Mouse (Mus musculus): ENCODE measurements around the gene 4921517D22Rik. TPM values are rescaled to one million over a fixed set of nuclear protein-coding genes. Genes with fewer than 3 reads are reported as not detected.
"Not testable (repeated sequence)": the region's sequence is repeated elsewhere in the genome, so short reads cannot be mapped to it uniquely, and the experiment has no call there.

Gene 4921517D22Rik
- polyA plus RNA-seq, 1 experiment from 2014 or later: not detected

DNA sequence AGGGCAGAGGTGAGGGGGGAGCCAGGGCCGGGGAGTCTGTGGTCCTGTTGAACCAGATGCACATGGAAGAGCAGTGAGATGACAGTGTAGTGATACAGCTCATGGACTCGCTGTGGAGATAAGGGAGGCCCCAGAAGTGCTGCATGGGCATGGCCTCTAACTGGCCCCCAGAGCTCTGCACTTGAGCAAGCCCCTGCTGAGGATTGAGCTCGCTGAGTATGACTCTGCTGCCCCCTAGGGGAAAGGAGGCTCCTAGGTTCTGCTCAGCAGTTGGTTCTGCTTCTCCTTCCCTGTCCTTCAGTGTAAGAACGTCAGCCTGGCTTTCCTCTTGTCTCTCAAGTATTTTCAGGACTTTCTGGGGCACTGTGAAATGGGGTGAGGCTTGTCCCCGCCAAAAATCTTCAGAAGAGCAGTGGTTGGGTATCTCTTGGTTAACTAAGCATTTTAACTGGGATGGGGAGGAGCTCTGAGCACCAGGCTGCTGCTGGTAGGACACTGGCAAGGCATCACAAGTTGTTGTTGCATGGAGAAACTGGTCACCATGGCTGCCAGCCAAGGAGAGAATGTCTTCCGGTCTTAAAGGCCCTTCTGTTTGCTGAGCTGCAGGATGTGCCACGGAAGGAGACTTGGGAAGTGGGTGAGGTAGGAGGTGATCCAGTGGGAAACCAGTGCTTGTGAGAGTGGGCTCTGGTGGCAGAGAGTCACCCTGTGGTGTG lies 34.6 kb upstream of the 4921517D22Rik start:
- Histone ChIP-seq H3K9me3 (replicated peaks; ENCODE audit: control insufficient read depth, low read length, poor library complexity, severe bottlenecking) (no peaks in the 10 kb centered on the region), H3K9ac (ENCODE audit: low read depth, low read length) (no peak overlapping the region), H3K4me2 (ENCODE audit: low read length) (no peak overlapping the region), H3K36me3 (ENCODE audit: control insufficient read depth, insufficient read depth, low read length) (no peaks in the 10 kb centered on the region), H3K4me3 (ENCODE audit: low read depth, low read length) (no peak overlapping the region), H3K4me1 (ENCODE audit: control insufficient read depth, insufficient read depth, low read length) (0 out of 2 replicates have a peak, but pooled peaks cover 5% of the 10 kb centered on the region), H3K27me3 (ENCODE audit: control insufficient read depth, insufficient read depth, low read depth, low read length) (no peaks in the 10 kb centered on the region; the same call in 1 of the 2 replicates), H3K27ac (ENCODE audit: low read length) (no peak overlapping the region)
- ATAC-seq: peak; percentile 82
- WGBS: 30% methylated on average over 7 of the region's 7 CpGs

DNA sequence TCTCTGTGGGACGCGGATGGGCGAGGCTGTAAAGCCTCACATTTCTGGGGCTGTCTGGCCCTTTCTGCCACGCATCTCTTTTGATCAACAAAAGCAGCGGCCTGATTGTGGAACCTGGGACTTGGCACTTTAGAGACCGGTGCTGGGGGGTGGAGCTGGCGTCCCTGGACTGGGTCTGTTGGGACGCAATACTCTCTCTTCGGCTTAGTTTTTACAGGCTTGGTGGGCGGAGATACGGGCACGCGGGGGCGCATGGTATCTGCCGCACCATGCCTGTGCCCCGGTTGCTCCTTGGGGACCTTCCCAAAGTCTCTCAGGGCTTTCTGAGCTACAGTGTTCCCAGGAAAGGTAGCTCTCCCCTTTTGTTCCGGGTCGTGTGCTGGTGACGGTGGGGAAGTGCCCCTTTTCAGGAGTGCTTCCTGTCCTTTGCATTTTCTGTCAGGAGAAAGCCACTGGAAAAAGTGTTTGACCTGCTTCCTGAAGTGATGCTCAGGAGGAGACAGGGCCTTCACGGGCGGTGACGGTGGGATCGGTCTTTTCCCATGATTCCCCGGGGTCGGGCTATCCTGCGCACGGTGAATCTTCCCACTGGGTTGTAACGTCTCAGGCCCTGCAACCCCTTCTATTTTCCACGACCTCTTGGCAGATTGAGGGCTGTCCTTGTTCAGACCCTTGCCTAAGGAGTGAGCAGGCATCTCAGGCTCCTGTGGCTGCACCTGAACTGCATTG lies 32.4 kb upstream of the 4921517D22Rik start:
- H3K4me2 ChIP-seq (ENCODE audit: low read length): peak overlapping the region; percentile 49
- H3K27ac ChIP-seq (ENCODE audit: low read length): no peak overlapping the region
- no peaks in the 10 kb centered on the region for H3K36me3 ChIP-seq (ENCODE audit: control insufficient read depth, insufficient read depth, low read length)
- H3K9me3 ChIP-seq (replicated peaks; ENCODE audit: control insufficient read depth, low read length, poor library complexity, severe bottlenecking): no peaks in the 10 kb centered on the region
- ATAC-seq: no peak
- no peak overlapping the region for H3K9ac ChIP-seq (ENCODE audit: low read depth, low read length)
- 36% methylated on average over 29 of the region's 29 CpGs for WGBS
- H3K4me1 ChIP-seq (ENCODE audit: control insufficient read depth, insufficient read depth, low read length): 0 out of 2 replicates have a peak, but pooled peaks cover 5% of the 10 kb centered on the region
- no peaks in the 10 kb centered on the region; the same call in 1 of the 2 replicates for H3K27me3 ChIP-seq (ENCODE audit: control insufficient read depth, insufficient read depth, low read depth, low read length)
- no peak overlapping the region for H3K4me3 ChIP-seq (ENCODE audit: low read depth, low read length)

DNA sequence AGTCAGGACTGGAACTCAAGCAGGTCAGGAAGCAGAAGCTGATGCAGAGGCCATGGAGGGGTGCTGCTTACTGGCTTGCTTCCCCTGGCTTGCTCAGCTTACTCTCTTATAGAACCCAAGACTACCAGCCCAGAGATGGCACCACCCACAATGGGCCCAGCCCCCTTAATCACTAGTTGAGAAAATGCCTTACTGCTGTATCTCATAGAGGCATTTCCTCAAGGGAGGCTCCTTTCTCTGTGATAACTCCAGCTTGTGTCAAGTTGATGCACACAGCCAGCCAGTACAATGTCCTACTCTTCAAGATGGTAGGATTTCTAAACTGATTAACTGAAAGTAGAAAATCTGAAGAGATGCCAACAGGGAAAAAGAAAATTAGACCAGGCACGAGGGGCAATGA lies 28.2 kb upstream of the 4921517D22Rik start:
- not testable (repeated sequence) for H3K36me3 ChIP-seq (ENCODE audit: control insufficient read depth, insufficient read depth, low read length); H3K27me3 ChIP-seq (ENCODE audit: control insufficient read depth, insufficient read depth, low read depth, low read length); ATAC-seq; H3K27ac ChIP-seq (ENCODE audit: low read length); H3K4me2 ChIP-seq (ENCODE audit: low read length); H3K9ac ChIP-seq (ENCODE audit: low read depth, low read length); H3K9me3 ChIP-seq (replicated peaks; ENCODE audit: control insufficient read depth, low read length, poor library complexity, severe bottlenecking); H3K4me1 ChIP-seq (ENCODE audit: control insufficient read depth, insufficient read depth, low read length); H3K4me3 ChIP-seq (ENCODE audit: low read depth, low read length)
- WGBS: 77% methylated on average over 1 of the region's 1 CpGs

DNA sequence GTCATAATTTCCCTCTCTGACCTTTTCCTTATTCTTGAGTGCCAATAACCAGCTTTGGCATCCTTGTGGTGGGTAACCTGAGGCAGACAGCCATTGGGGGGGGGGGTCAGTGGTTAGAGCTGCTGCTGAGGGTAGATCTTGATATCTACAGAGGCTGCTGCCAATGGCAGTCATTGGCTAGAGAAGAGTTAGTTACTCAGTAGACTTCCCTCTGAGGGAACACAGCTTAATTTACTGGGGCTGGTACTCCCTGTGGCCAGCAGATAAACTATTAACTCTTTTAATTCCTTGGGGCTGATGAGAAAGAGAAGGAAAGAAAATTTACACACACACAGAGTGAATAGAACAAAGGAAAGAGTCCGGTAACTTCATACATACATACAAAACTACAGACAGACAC lies 25.6 kb upstream of the 4921517D22Rik start:
- no peak overlapping the region for H3K4me3 ChIP-seq (ENCODE audit: low read depth, low read length)
- no peaks in the 10 kb centered on the region; the same call in 1 of the 2 replicates for H3K4me1 ChIP-seq (ENCODE audit: control insufficient read depth, insufficient read depth, low read length)
- no peak overlapping the region for H3K27ac ChIP-seq (ENCODE audit: low read length)
- no peak for ATAC-seq
- no peaks in the 10 kb centered on the region for H3K9me3 ChIP-seq (replicated peaks; ENCODE audit: control insufficient read depth, low read length, poor library complexity, severe bottlenecking)
- no peaks in the 10 kb centered on the region for H3K27me3 ChIP-seq (ENCODE audit: control insufficient read depth, insufficient read depth, low read depth, low read length)
- no peaks in the 10 kb centered on the region for H3K36me3 ChIP-seq (ENCODE audit: control insufficient read depth, insufficient read depth, low read length)
- 85% methylated on average over 1 of the region's 1 CpGs for WGBS
- no peak overlapping the region for H3K9ac ChIP-seq (ENCODE audit: low read depth, low read length)
- H3K4me2 ChIP-seq (ENCODE audit: low read length): no peak overlapping the region

DNA sequence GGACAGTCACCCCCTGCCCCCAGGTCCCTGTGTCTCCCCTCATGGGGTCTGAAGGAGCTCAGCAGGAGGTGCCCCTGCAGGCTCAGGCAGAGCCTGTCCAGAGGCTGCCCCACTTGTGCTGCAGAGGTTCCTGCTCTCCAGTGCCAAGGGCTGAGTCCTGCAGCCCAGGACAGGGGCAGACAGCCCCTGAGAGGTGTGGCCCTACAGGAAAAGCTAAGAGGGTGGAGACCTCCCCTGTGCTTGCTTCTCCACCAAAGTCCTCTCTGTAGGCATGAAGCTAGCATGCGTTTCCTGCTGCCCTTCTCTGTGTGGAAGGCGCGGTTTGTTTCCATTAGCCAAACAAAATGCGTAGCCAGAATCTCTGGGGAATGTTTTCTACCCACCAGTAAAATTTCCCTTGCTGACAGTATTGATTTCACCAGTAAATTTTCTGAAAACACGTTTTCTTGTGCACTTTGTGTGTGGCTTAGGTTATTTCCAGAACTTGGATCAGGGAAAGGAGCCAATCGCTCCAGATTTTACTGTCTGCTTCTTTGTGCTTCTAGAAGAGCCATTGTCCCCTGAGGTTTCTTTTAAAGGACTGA lies 25.0 kb upstream of the 4921517D22Rik start:
- H3K4me2 ChIP-seq (ENCODE audit: low read length); H3K4me1 ChIP-seq (ENCODE audit: control insufficient read depth, insufficient read depth, low read length); H3K27me3 ChIP-seq (ENCODE audit: control insufficient read depth, insufficient read depth, low read depth, low read length); ATAC-seq; H3K27ac ChIP-seq (ENCODE audit: low read length); H3K9ac ChIP-seq (ENCODE audit: low read depth, low read length); H3K9me3 ChIP-seq (replicated peaks; ENCODE audit: control insufficient read depth, low read length, poor library complexity, severe bottlenecking); H3K4me3 ChIP-seq (ENCODE audit: low read depth, low read length); H3K36me3 ChIP-seq (ENCODE audit: control insufficient read depth, insufficient read depth, low read length): not testable (repeated sequence)
- 52% methylated on average over 6 of the region's 6 CpGs for WGBS

DNA sequence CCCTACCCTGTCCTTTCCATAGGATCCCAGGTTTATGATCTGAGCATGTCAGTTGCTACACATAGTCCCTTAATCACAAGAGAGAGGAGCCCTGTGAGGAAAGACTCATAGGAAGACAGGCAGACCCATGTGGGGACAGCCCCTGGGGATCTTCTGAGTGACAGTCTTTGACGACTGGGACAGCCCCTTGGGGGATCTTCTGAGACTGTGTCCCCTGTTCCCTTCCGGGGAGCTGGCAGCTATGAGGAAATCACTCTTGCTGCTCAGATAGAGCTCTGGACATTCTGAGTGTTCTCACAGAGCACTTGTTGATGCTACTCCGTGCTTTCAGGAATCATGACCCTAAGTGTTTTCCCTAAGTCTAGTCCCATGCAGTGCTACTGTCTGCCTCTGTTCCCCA lies 19.8 kb upstream of the 4921517D22Rik start:
- Histone ChIP-seq H3K9ac (ENCODE audit: low read depth, low read length) (no peak overlapping the region), H3K36me3 (ENCODE audit: control insufficient read depth, insufficient read depth, low read length) (no peaks in the 10 kb centered on the region), H3K4me3 (ENCODE audit: low read depth, low read length) (no peak overlapping the region), H3K4me1 (ENCODE audit: control insufficient read depth, insufficient read depth, low read length) (no peaks in the 10 kb centered on the region), H3K9me3 (replicated peaks; ENCODE audit: control insufficient read depth, low read length, poor library complexity, severe bottlenecking) (no peaks in the 10 kb centered on the region), H3K27me3 (ENCODE audit: control insufficient read depth, insufficient read depth, low read depth, low read length) (no peaks in the 10 kb centered on the region), H3K4me2 (ENCODE audit: low read length) (no peak overlapping the region), H3K27ac (ENCODE audit: low read length) (no peak overlapping the region)
- no peak for ATAC-seq
- 51% methylated on average over 3 of the region's 3 CpGs for WGBS

DNA sequence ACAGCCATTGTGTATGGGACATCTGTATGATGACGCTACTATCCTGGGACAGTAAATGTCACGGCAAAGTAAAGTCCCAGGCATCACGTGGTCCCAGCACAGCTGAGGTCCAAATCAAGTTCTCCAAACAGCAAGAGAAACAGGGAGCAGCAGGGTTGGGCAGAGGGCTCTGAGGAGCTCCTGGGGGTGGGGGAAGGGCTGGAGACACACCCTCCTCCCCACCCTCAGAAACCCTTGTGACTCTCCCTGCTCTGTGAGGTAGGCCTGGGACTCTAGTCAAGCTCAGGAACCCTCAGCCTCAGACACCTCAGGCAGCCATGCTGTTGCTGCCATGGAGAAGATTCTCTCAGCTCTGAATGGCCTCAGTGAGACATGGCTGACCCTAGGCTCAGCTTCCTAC lies 18.1 kb upstream of the 4921517D22Rik start, which contains the start of gene Spata31d1b:
Gene Spata31d1b (plus strand): TSS at position 301 of the 400 bp plus-strand sequence.
- not testable (repeated sequence) for H3K9ac ChIP-seq (ENCODE audit: low read depth, low read length); H3K27me3 ChIP-seq (ENCODE audit: control insufficient read depth, insufficient read depth, low read depth, low read length); H3K4me1 ChIP-seq (ENCODE audit: control insufficient read depth, insufficient read depth, low read length); H3K4me2 ChIP-seq (ENCODE audit: low read length); H3K27ac ChIP-seq (ENCODE audit: low read length); H3K4me3 ChIP-seq (ENCODE audit: low read depth, low read length); H3K9me3 ChIP-seq (replicated peaks; ENCODE audit: control insufficient read depth, low read length, poor library complexity, severe bottlenecking); ATAC-seq; H3K36me3 ChIP-seq (ENCODE audit: control insufficient read depth, insufficient read depth, low read length)
- 75% methylated on average over 3 of the region's 3 CpGs for WGBS

DNA sequence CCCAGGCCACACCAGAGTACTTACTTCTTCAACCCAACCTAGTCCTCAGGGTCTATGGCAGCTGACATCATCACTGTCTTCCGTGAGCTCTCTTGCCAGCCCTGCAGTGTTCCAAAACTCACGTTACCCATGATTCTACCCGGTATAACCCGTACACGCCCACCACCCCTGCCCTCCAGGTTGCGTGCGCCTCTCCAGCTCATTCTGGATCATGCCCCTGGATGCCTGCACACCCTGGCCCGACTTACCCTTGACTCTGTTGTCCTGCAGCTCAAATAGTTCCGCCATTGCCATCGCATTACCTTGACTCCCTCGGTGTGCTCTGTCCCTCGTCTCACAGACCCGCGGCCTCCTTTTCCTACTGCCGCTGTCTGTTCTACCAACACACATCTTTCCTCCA lies 16.3 kb upstream of the 4921517D22Rik start, which contains the start of gene Spata31d1a:
Gene Spata31d1a (minus strand): TSS at position 101 of the 400 bp plus-strand sequence.
- no peaks in the 10 kb centered on the region for H3K4me1 ChIP-seq (ENCODE audit: control insufficient read depth, insufficient read depth, low read length)
- no peak within 1 kb of the TSS for H3K27ac ChIP-seq (ENCODE audit: low read length)
- H3K9me3 ChIP-seq (replicated peaks; ENCODE audit: control insufficient read depth, low read length, poor library complexity, severe bottlenecking): no peaks in the 10 kb centered on the region
- no peaks in the 10 kb centered on the region for H3K27me3 ChIP-seq (ENCODE audit: control insufficient read depth, insufficient read depth, low read depth, low read length)
- no peaks in the 10 kb centered on the region for H3K36me3 ChIP-seq (ENCODE audit: control insufficient read depth, insufficient read depth, low read length)
- WGBS: 93% methylated on average over 15 of the region's 15 CpGs
- no peak within 1 kb of the TSS for H3K4me3 ChIP-seq (ENCODE audit: low read depth, low read length)
- no peak for ATAC-seq
- H3K9ac ChIP-seq (ENCODE audit: low read depth, low read length): no peak within 1 kb of the TSS
- H3K4me2 ChIP-seq (ENCODE audit: low read length): no peak within 1 kb of the TSS

DNA sequence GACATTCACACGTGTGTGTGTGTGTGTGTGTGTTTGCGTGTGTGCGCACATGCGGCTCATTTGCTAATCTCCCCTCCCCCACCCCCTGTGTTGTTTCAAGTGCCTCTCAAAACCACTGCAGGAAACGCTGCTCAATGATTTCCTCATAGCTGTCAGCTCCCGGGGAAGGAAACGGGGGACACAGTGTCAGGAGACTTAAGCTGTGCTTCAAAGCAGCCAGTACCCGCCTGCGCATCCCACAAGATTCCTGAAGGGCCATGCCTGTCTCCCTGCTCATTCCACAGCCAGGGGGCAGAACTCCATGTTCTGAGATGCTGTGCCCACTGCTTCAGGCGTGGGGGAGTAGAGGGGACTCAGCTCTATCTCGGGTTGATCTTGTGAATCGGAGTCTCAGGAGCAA lies 10.7 kb upstream of the 4921517D22Rik start:
- Histone ChIP-seq H3K27ac (ENCODE audit: low read length) (no peak overlapping the region), H3K4me2 (ENCODE audit: low read length) (no peak overlapping the region), H3K4me3 (ENCODE audit: low read depth, low read length) (no peak overlapping the region), H3K4me1 (ENCODE audit: control insufficient read depth, insufficient read depth, low read length) (no peaks in the 10 kb centered on the region), H3K9ac (ENCODE audit: low read depth, low read length) (no peak overlapping the region), H3K27me3 (ENCODE audit: control insufficient read depth, insufficient read depth, low read depth, low read length) (no peaks in the 10 kb centered on the region), H3K36me3 (ENCODE audit: control insufficient read depth, insufficient read depth, low read length) (no peaks in the 10 kb centered on the region), H3K9me3 (replicated peaks; ENCODE audit: control insufficient read depth, low read length, poor library complexity, severe bottlenecking) (no peaks in the 10 kb centered on the region)
- 52% methylated on average over 12 of the region's 12 CpGs for WGBS
- ATAC-seq: no peak
